Mouse (Mus musculus): ENCODE measurements around the gene Arhgef3. TPM values are rescaled to one million over a fixed set of nuclear protein-coding genes. Genes with fewer than 3 reads are reported as not detected.

Arhgef3 gene
- polyA plus RNA-seq, 1 experiment from 2014 or later = 16.2 TPM

GRCm38 (mm10) chr14:27299705-27300104 lies 185.0 kb downstream of the Arhgef3 start:
- Histone ChIP-seq H3K36me3 (no peaks in the 10 kb centered on the region), H3K9ac (no peak overlapping the region), H3K4me3 (replicated peaks) (no peak overlapping the region), H3K4me1 (no peaks in the 10 kb centered on the region), H3K27ac (replicated peaks) (no peak overlapping the region), H3K4me2 (replicated peaks) (no peak overlapping the region), H3K27me3 (no peaks in the 10 kb centered on the region), H3K9me3 (replicated peaks) (no peaks in the 10 kb centered on the region)
- ATAC-seq (ENCODE audit: insufficient number of reproducible peaks, low FRiP score, low TSS enrichment, low read depth) = no peak
- 62% methylated on average over 4 of the region's 4 CpGs for WGBS

GRCm38 (mm10) chr14:27301768-27302499 lies 187.2 kb downstream of the Arhgef3 start:
- H3K4me3 ChIP-seq (replicated peaks) = no peak overlapping the region
- WGBS = 67% methylated on average over 5 of the region's 5 CpGs
- H3K9me3 ChIP-seq (replicated peaks) = no peaks in the 10 kb centered on the region
- H3K27ac ChIP-seq (replicated peaks) = no peak overlapping the region
- no peak overlapping the region for H3K9ac ChIP-seq
- H3K4me2 ChIP-seq (replicated peaks) = no peak overlapping the region
- no peak for ATAC-seq (ENCODE audit: insufficient number of reproducible peaks, low FRiP score, low TSS enrichment, low read depth)
- no peaks in the 10 kb centered on the region for H3K4me1 ChIP-seq
- H3K36me3 ChIP-seq = no peaks in the 10 kb centered on the region
- no peaks in the 10 kb centered on the region for H3K27me3 ChIP-seq

- no peak for ATAC-seq (ENCODE audit: insufficient number of reproducible peaks, low FRiP score, low TSS enrichment, low read depth)
- no peak overlapping the region for H3K4me2 ChIP-seq (replicated peaks)
Observed at GRCm38 (mm10) chr14:27303294-27303693, 188.6 kb downstream of the Arhgef3 start.

GRCm38 (mm10) chr14:27304408-27304807 lies 189.7 kb downstream of the Arhgef3 start:
- Histone ChIP-seq H3K9ac (no peak overlapping the region), H3K4me3 (replicated peaks) (no peak overlapping the region), H3K36me3 (no peaks in the 10 kb centered on the region), H3K27me3 (no peaks in the 10 kb centered on the region), H3K9me3 (replicated peaks) (no peaks in the 10 kb centered on the region), H3K27ac (replicated peaks) (no peak overlapping the region), H3K4me2 (replicated peaks) (no peak overlapping the region), H3K4me1 (no peaks in the 10 kb centered on the region)
- 68% methylated on average over 4 of the region's 4 CpGs for WGBS
- ATAC-seq (ENCODE audit: insufficient number of reproducible peaks, low FRiP score, low TSS enrichment, low read depth) = no peak

More at GRCm38 (mm10) chr14:27303294-27303693, 188.6 kb downstream of the Arhgef3 start:
- no peak overlapping the region for H3K9ac ChIP-seq
- 72% methylated on average over 4 of the region's 4 CpGs for WGBS
- no peaks in the 10 kb centered on the region for H3K9me3 ChIP-seq (replicated peaks)
- H3K36me3 ChIP-seq = no peaks in the 10 kb centered on the region
- no peak overlapping the region for H3K27ac ChIP-seq (replicated peaks)
- no peaks in the 10 kb centered on the region for H3K27me3 ChIP-seq
- H3K4me3 ChIP-seq (replicated peaks) = no peak overlapping the region
- no peaks in the 10 kb centered on the region for H3K4me1 ChIP-seq

GRCm38 (mm10) chr14:27308761-27309160 lies 194.1 kb downstream of the Arhgef3 start:
- Histone ChIP-seq H3K4me3 (replicated peaks) (no peak overlapping the region), H3K4me1 (no peaks in the 10 kb centered on the region), H3K27ac (replicated peaks) (no peak overlapping the region), H3K9ac (no peak overlapping the region), H3K27me3 (no peaks in the 10 kb centered on the region), H3K9me3 (replicated peaks) (no peaks in the 10 kb centered on the region), H3K4me2 (replicated peaks) (no peak overlapping the region), H3K36me3 (no peaks in the 10 kb centered on the region)
- 77% methylated on average over 3 of the region's 3 CpGs for whole genome bisulfite sequencing
- no peak for ATAC-seq (ENCODE audit: insufficient number of reproducible peaks, low FRiP score, low TSS enrichment, low read depth)

GRCm38 (mm10) chr14:27310559-27311242 lies 196.0 kb downstream of the Arhgef3 start:
- no peak overlapping the region for H3K4me2 ChIP-seq (replicated peaks)
- H3K9me3 ChIP-seq (replicated peaks) = no peaks in the 10 kb centered on the region
- no peak overlapping the region for H3K9ac ChIP-seq
- no peaks in the 10 kb centered on the region for H3K36me3 ChIP-seq
- H3K27ac ChIP-seq (replicated peaks) = no peak overlapping the region
- 68% methylated on average over 4 of the region's 4 CpGs for WGBS
- no peak overlapping the region for H3K4me3 ChIP-seq (replicated peaks)
- no peak for ATAC-seq (ENCODE audit: insufficient number of reproducible peaks, low FRiP score, low TSS enrichment, low read depth)
- no peaks in the 10 kb centered on the region for H3K4me1 ChIP-seq
- H3K27me3 ChIP-seq = no peaks in the 10 kb centered on the region

- no peak overlapping the region for H3K4me3 ChIP-seq (replicated peaks)
- 84% methylated on average over 1 of the region's 1 CpGs for WGBS
- no peaks in the 10 kb centered on the region for H3K27me3 ChIP-seq
- H3K9me3 ChIP-seq (replicated peaks) = no peaks in the 10 kb centered on the region
- no peak overlapping the region for H3K9ac ChIP-seq
- H3K27ac ChIP-seq (replicated peaks) = no peak overlapping the region
- no peak for ATAC-seq (ENCODE audit: insufficient number of reproducible peaks, low FRiP score, low TSS enrichment, low read depth)
- no peaks in the 10 kb centered on the region for H3K4me1 ChIP-seq
- H3K4me2 ChIP-seq (replicated peaks) = no peak overlapping the region
- no peaks in the 10 kb centered on the region for H3K36me3 ChIP-seq
Observed at GRCm38 (mm10) chr14:27312380-27312779, 197.7 kb downstream of the Arhgef3 start.

GRCm38 (mm10) chr14:27315737-27316136 lies 201.0 kb downstream of the Arhgef3 start:
- H3K27ac ChIP-seq (replicated peaks) = no peak overlapping the region
- no peak overlapping the region for H3K4me3 ChIP-seq (replicated peaks)
- ATAC-seq (ENCODE audit: insufficient number of reproducible peaks, low FRiP score, low TSS enrichment, low read depth) = no peak
- H3K9me3 ChIP-seq (replicated peaks) = no peaks in the 10 kb centered on the region
- whole genome bisulfite sequencing = 70% methylated on average over 6 of the region's 6 CpGs
- no peaks in the 10 kb centered on the region for H3K36me3 ChIP-seq
- H3K4me1 ChIP-seq = no peaks in the 10 kb centered on the region
- H3K4me2 ChIP-seq (replicated peaks) = no peak overlapping the region
- no peaks in the 10 kb centered on the region for H3K27me3 ChIP-seq
- no peak overlapping the region for H3K9ac ChIP-seq

GRCm38 (mm10) chr14:27317146-27317545 lies 202.4 kb downstream of the Arhgef3 start:
- Histone ChIP-seq H3K27ac (replicated peaks) (no peak overlapping the region), H3K4me2 (replicated peaks) (no peak overlapping the region), H3K9me3 (replicated peaks) (no peaks in the 10 kb centered on the region), H3K4me1 (no peaks in the 10 kb centered on the region), H3K4me3 (replicated peaks) (no peak overlapping the region), H3K27me3 (no peaks in the 10 kb centered on the region), H3K9ac (no peak overlapping the region), H3K36me3 (no peaks in the 10 kb centered on the region)
- WGBS = 64% methylated on average over 8 of the region's 8 CpGs
- ATAC-seq (ENCODE audit: insufficient number of reproducible peaks, low FRiP score, low TSS enrichment, low read depth) = no peak

- Histone ChIP-seq H3K9ac (no peak overlapping the region), H3K4me1 (no peaks in the 10 kb centered on the region), H3K27ac (replicated peaks) (no peak overlapping the region), H3K27me3 (no peaks in the 10 kb centered on the region), H3K36me3 (no peaks in the 10 kb centered on the region), H3K9me3 (replicated peaks) (no peaks in the 10 kb centered on the region), H3K4me2 (replicated peaks) (no peak overlapping the region), H3K4me3 (replicated peaks) (no peak overlapping the region)
- WGBS = 47% methylated on average over 7 of the region's 7 CpGs
- no peak for ATAC-seq (ENCODE audit: insufficient number of reproducible peaks, low FRiP score, low TSS enrichment, low read depth)
Observed at GRCm38 (mm10) chr14:27319386-27319785, 204.7 kb downstream of the Arhgef3 start.

- Histone ChIP-seq H3K4me3 (replicated peaks) (no peak overlapping the region), H3K4me2 (replicated peaks) (no peak overlapping the region), H3K4me1 (no peaks in the 10 kb centered on the region), H3K27me3 (no peaks in the 10 kb centered on the region), H3K9me3 (replicated peaks) (no peaks in the 10 kb centered on the region), H3K36me3 (no peaks in the 10 kb centered on the region), H3K27ac (replicated peaks) (no peak overlapping the region), H3K9ac (no peak overlapping the region)
- no peak for ATAC-seq (ENCODE audit: insufficient number of reproducible peaks, low FRiP score, low TSS enrichment, low read depth)
- WGBS = 85% methylated on average over 4 of the region's 4 CpGs
Observed at GRCm38 (mm10) chr14:27322041-27322440, 207.3 kb downstream of the Arhgef3 start.

Measured in embryonic facial prominence, embryonic 15.5 days (tissue).